Mouse (Mus musculus): ENCODE measurements around the gene Ints14. TPM values are rescaled to one million over a fixed set of nuclear protein-coding genes. Genes with fewer than 3 reads are reported as not detected.

Ints14 gene
- 10 to 100 TPM; 34.8 to 38.2 (median 36.5) TPM for polyA plus RNA-seq (2017; shearing (Covaris generic))

DNA sequence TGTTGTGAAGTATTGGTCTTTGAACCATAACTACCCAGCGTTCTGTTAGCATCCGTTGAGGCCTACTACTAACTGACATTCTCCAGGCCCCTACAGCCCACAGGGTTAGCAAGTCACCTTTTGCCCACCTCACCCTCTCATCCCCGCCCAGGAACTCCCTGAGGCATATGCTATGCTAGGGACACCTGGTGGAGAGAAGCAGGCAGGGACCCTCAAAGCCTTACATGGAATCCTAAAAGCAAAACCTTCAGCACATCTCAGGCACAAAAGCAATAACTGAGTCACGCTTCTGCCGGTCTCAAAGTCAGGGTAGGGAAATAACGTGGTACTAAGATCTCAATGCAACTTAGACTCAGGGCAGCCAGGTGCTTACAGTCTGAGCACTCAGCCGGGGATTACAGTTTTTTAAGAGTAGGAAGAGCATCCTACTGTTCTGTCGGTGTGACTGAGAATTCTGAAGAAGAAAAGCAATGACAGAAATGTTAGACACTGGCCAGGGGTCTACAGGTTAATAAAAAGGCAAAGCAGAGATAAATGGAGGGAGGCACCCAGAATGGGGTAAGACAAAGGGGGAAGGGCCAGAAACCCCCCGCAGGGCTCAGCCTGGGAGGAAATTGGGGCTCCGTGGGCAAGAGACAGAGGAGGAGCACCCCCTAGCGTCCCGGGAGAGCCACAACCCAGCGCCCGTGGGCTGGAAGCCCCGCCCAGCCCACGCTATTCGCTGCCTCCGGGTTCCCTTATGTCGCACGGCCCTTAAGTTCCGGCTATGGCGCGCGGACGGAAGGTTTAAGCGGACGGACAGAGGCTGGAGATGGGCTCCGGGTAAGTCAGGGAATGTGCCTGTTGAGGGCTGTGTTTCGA, at the start of gene Ints14:
Ints14 (plus strand) TSS at position 789 of the 861 bp plus-strand sequence.
- peak; percentile 98 for ATAC-seq

DNA sequence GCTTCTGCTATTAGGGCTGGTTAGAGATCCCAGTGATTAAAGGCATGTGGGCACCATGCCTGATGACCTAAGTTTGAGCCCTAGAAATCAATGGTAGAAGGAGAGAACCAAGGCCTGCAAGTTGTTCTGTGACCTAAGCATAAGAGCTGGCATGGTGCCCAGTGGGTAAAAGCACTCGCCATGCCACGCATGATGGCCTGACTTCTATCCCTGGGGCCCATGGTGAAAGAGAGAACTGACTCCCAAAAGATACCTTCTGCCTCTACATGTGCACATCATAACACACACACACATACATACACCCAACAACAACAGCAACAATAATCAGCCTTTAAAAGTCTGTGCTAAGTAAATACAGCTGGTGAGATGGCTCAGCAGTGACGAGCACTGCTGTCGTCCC, 47.3 kb upstream of the Ints14 start:
- no peak for ATAC-seq

DNA sequence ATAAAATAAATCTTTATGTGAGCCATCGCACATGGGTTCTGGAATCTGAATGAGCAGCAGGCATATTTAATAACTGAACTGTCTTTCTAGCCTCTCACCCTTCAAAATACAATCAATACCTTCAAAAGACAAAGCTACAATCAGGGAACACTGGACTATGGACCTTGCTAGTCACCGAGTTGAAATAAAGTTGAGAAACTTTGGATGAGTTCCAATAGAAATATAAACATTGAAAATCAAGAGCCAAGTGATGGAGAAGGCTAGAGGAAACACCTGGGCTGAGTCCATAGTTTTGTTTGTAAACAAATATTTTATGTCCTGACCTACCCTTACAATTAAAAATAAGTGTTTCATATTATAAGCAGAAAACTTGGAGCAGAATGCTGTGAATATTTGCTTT, 46.7 kb upstream of the Ints14 start:
- no peak for ATAC-seq

DNA sequence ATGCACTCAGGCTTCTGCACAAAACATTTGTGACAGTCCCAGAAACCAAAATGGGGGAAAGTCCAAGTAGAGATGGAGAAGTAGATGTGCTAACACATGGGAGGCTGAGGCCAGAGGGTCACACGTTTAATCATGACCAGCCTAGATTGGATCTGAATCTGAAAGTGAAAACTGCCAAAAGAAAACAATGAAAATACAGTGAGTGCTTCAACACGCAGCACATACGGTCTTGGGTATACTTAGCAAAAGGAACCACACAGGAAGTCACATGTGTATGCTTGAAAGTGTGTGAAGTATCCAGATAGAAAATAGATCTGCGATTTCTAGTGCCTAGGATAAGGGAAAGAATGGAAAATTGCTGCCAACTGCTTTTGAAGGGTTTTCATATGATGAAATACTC, 46.1 kb upstream of the Ints14 start:
- peak; percentile 43 for ATAC-seq

DNA sequence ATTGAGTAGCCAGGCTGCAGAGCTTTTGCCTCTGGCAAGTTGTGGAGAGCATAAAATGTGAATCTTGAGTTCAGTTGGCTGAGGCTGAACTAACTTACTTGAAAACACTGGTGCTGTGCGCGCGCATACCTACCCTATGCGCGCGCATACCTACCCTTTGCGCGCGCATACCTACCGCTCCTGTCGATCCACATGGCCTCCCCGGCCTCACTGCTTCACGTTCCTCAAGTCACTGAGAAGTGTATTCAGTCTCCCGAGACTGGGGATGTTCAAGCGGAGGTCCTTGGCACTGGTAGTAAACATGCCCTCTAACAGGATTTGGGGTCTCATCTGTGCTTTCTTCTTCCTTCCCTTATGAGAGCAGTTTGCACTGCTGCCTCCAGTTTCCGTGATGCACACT, 42.1 kb upstream of the Ints14 start:
- ATAC-seq, result peak; percentile 28

DNA sequence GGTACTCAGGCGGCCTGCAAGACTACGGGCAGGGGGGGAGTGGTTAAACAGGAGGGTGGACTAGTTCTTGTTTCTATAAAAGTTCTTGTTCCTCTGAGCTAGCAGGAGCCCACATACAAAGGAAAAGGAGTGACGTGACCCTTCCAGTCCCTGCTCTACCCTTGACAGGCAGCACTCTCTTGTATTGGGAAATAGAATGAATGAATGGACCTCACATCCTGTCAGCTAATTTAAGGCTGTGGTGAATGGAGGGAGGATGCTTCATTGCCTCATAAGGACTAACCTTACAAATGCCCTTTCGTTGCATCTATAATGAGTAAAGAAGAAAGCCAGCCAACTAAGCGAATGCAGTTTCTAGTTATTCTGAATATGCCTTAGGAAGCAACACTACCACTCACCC, 34.9 kb upstream of the Ints14 start:
- ATAC-seq, result no peak

DNA sequence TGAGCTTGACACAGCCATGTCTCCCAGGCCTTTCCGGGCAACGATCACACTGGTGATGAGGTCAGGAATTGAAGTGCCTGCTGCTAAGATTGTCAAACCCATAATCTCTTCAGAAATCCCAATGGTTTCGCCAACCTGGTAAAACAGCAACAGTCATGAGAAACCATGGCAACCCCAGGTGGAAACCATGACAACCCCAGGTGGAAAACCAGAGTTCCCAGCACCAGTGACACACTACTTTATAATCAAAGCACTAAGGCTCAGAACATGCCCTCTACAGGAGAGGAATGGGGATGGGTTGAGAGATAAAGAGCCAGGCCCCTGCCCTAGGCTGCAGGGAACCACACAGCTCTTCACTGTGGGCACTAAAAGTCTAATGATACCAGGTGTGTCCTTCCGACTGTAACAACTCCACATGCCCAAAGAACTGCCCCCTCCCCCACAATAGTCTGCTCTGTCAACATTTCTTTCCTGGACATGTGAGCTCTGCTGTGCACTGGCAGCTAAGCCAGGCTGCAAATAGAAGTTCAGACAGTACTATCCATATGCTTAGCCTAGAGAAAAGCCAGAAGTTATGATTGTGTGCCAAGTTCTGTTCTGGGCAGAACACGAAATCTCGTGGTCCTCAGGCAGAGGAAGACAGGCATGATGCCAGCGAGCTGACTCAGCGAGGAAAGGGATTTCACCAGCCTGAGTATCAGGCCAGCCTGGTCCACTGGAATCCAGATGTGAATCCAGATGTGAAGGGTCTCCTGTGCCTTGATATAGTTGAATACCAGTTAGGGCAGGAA, 34.3 kb upstream of the Ints14 start:
- no peak for ATAC-seq

DNA sequence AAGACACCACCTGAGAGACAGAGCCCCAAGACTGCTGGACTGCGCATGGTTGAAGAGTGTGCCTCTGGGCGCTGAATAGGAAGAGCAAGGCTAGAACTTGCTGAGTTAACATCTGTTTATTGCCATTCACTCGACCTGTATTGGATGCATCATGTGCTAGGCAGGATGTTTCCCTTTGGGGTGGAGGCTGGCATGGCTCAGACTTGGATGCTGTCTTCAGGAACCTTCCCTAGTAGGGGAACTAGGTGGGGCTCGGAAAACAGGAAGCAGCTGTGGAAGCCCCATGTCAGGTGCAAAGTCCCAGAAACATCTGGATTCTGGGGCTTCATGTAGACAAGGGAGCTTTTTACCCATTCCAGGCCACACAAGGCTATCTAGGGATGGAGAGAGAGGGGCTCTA, 30.4 kb upstream of the Ints14 start:
- ATAC-seq, result no peak

DNA sequence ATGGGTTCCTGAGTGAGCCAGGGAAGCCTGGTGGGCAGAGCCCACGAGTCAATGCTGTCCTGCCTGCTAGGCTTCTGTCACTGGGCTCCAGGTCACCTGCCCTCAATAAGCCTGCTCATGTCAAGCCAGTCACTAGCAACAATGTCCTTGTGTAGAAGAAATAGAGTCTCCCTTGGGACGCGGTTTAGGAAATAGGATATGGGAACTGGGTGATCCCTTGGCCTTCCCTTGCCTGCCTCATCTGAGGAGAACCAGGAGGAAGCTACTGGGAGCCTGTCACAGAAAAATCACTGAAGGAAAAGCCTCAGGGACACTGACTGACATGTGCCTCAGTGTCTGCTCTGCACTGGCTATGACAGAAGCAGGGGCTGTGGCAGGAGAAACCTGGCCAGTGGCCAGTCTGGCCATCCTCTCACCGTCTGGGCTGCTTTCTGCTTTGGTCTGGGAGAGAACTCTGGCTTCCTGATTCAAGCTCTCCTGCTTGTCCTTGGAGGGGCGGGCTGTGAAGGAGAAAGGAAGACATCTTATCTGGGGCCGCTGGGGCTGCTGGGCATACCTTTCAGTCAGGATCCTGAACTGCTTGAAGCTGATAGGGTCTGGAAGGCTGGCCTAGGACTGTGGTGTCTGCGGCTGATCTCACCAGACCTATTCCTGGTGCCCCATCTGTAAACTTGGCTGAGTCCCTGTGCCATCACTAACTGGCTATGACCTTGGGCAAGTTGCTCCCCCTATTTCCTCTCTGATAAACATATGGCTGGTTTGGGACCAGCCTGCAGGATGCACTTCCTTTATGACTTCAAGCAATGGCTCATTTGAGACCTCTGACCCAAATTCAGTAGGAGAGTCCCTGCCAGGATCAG, 28.7 kb upstream of the Ints14 start:
- no peak for ATAC-seq

DNA sequence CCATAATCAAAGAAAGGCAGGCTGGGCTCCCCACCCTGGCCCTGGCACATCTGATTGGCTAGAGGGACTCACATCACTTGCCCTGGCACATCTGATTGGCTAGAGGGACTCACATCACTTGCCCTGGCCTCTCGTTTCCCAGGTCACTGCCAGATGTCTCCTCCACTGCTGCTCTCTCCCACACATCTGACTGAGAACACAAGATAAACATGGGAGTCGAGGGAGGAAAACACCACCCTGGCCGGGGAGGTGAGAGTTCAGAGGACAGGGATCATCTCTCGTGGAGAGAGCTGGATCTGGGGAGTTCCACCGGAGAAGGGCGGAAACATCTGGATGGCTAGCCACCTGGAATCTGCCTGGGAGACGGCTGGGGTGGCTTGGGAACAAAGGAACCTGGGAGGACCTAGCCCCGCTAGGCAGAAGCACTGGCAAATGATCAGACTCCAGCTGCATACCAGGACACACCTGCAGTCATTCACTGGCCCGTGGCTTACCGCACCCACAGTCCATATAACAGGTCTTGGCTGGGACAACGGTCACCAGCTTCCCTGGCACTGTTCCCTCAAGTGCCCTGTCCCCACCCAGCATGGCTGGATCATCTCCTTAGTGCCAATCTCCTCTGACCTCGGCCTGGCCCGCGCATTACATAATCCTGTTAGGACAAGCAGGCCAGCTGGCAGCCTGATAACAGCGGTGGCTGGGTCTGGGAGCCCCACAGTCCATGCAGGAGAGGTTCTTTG, 26.5 kb upstream of the Ints14 start:
- ATAC-seq, result no peak

DNA sequence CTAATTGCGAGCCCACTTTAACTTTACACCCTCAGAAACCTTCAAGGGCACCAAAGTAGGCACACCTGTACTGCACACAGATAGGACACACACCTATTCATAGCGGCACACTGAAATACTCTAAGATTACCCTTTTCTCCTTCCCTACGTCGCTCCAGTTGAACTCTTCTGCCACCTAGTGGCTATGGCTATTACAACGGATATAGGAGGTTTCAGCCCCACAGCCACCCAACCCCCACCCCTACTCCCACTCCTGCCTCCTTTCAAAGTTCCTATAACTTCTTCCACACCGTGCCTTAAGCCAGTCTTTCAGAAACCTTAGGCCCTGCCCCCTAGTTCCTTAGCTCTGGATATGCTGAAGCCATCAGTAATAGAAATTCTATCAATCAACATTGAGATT, 24.2 kb upstream of the Ints14 start:
- ATAC-seq, result peak; percentile 78

DNA sequence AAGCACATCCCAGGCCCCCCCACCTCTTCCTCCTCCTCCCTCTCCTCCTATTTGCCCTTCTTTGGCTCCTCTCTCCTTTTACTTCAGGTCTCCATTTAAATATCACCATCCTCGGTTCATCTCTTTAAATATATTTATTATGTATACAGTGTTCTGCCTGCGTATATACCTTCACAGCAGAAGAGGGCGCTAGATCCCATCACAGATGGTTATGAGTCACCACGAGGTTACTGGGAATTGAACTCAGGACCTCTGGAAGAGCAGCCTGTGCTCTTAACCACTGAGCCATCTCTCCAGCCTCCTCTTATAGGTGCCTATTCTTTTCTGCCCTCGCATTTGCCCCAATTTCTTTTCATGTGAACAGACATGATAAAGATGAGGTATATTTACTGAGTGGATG, 23.2 kb upstream of the Ints14 start:
- ATAC-seq, result no peak

DNA sequence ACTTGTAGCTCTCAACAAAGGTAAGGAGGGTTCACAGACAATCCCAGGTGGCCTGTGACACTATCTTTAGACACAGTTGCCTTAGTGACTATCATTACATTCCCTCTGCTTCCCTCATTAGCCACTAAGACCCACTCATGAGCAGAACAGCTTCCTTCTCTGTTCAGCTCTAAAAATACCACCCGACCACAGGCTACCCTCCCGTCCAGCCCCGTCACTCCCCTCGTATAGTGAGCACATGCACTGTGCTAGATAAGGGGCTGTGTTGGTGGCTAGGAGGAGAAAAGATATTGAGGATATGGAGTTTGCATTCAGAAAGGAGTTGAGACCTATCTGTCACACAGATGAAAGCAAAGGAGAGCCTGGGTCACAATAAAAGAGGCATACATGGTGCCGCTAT, 22.2 kb upstream of the Ints14 start:
- ATAC-seq, result no peak

DNA sequence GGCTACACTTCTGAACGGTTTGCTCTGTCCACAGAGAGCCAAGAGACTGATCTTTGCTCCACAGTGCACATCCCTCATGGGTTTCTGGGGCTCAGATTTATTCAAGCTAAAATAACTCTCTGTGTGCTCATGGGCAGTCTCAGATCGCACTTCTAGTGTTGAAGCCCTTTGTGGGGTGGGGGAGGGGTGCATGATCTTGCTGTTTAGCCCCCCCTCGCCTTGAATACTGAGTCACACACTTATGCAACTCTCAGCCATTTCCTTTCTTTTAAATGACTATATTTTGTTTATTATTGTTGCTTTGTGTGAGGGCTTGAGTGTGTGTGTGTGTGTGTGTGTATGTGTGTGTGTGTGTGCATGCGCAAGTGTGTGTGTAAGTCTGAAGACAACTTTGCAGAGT, 21.4 kb upstream of the Ints14 start:
- no peak for ATAC-seq

DNA sequence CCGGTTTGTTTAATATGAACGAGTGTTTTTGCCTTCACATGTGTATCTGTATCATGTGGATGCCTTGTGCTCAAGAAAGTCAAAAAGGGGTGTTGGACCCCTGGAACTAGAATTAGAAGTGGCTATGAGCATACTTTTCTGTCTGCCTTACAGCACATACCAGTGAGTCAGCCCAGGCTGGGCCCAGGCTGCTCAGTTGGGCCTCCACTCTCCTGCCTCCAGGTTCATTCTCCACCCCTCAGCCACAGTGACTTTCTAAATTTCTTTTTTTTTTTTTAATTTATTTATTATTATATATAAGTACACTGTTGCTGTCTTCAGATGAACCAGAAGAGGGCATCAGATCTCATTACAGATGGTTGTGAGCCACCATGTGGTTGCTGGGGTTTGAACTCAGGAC, 20.9 kb upstream of the Ints14 start:
- ATAC-seq, result no peak

DNA sequence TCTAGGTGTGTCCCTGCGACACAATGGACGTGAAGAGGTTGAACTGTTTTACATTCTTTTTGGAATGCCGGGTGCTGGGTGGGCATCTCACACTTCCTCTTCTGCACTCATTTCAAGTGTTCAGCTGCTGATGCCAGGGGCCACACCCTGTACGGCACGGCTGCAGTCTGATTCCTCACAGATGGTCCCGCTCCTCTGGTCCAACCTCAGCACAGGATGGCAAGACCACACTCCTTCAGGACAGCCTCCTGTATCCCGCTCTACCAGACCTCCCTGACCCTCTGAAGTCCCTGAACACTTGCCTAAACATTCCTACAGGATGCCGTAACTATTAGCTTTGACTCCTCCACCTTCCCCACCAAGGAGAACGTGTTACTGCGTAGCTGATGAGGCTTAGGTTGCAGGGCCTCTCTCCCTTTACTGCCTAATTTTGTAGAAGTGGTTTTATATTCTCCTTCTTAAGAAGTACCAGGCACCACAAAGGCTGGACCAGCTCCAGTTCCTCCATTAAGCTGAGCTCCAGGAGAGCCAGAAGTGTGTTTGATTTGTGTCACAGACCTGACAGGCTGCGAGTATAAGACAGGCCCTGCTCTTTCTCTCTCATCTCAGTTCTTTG, 19.9 kb upstream of the Ints14 start:
- no peak for ATAC-seq

DNA sequence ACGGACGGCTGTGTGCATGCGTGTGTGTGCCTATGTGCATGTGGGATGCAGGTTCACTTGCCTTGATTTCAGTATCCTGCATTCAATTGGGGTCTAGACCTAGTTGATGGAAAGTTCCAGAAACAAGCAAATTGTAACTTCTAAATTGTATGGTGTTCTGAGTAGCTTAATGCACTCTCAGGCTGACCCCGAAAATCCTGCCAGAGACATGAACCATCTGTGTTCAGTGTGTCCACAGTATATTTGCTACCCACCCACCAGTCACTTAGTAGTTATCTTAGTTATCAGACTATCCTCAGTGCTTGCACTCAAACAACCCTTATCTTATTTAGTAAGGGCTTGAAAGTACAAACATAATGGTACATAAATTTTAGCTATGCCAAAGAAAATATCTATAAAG, 19.1 kb upstream of the Ints14 start:
- no peak for ATAC-seq

DNA sequence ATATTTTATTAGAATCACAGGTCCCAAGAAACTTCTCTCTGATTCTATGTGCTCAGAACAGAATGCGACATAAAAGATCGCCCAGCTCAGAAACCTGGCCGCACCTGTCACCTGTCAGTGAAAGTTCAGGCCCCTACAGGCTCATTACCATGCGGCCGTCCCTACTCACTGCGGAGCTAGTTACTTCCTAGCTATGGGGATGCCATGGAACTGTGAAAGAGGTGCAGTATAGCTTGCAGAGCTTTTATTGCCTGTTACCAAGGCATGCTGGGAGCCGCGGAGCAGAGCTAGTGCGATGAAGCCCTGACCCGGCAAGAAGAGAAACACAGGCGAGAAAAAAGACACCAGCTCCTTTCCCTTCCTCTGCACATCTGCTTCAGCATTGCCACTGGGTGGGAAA, 16.7 kb upstream of the Ints14 start:
- no peak for ATAC-seq

DNA sequence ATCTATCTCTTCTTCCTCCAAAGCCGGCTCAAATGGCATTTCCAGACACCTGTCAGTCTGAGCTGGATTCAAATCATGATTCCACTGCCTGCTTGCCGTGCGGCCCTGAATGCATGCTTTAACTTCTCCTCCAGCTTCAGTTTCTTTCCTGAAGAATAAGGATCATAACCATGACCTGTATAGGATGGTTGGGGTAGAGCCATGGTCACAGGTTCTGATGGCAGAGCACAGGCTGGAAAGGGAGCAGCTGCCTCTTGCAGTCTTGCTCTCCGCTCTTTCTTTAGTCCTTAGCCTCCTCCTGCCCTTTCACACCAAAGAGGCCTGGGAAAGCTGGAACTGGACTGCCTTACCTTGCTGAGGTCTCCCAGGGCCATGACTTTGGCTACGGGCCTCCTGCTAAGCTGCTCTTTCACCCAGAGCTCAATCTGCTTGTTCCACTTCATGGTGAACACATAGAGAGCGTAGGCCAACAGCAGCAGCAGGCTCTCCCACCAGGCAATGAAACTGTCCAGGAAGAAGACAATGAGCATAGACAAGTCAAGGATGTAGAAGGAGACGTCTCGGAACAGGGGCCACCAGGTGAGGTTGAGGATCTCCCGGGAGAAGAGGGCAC, 13.1 kb upstream of the Ints14 start:
- ATAC-seq, result no peak

DNA sequence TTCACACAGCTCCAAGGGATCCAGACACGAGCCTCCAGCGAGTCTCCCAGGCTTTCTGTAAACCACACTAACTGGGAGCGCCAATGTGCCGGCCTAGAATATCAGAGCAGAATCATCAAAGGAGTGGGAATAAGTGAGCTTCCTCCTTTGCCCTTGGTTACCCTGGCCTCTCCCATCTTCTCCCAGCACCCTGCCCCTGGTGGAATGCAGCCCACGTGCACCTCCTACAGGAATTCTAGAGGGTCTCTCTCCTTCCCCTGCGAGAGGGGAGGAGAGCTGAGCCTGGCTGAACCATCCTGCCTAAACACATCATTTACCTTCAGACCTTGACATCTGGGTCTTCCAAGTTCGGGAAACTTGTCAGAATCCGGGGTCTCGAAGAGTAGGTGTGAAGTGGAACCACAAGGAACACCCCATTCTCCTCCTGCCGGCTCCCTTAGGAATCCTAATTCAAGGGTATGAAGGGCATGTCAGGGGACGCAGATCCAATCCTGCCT, 9.5 kb upstream of the Ints14 start, which contains the start of gene Slc24a1:
Slc24a1 (minus strand) TSS at position 447 of the 497 bp plus-strand sequence.
- no peak for ATAC-seq

DNA sequence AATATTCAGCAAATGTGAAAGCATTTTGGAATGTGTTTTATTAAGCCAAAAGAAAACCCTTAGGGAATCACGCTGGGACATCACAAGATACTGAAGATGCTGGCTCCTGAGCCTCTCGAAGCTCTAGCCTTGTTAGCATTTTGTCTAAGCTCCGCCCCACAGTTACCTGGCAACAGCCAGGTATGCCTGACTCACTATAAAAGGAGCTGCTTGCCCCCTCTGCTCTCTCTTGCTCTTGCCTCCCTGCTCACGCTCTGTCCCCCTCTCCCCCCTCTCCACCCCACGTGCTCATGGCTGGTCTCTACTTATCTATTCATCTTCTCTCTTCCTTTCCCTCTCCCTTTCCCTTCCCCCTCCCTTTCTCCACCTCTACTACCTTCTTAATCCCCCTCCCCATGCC, 8.7 kb upstream of the Ints14 start:
- no peak for ATAC-seq
